Mouse (Mus musculus): ENCODE data around the gene Lrrc37a. TPM values are rescaled to one million over a fixed set of nuclear protein-coding genes. Genes with fewer than 3 reads are reported as not detected.
A peak's percentile ranks its signal among the peaks of the same experiment; 100 is the strongest.
"Not testable (repeated sequence)": the region's sequence is repeated elsewhere in the genome, so short reads cannot be mapped to it uniquely, and the experiment has no call there.

Lrrc37a gene
- total and polyA plus RNA-seq, 3 experiments: not detected

GRCm38 (mm10) chr11:103411981-103412949 is 92.1 kb downstream of the Lrrc37a start, which contains the start of gene Plekhm1:
TSS of gene Plekhm1 (minus strand) at chr11:103412687.
- H3K4me1 ChIP-seq (ENCODE audit: control insufficient read depth, insufficient read depth, low read length): no peaks in the 10 kb centered on the region; the same call in 1 of the 2 replicates
- TF ChIP-seq POLR2A (IDR thresholded peaks at IDR 0.05; ENCODE audit: insufficient read depth, low read depth, low read length) (peak; percentile 79), CTCF (IDR thresholded peaks at IDR 0.05) (no peak)
- peak within 1 kb of the TSS; percentile 95 for H3K4me3 ChIP-seq
- intact Hi-C loops (cut with DNase I): no loop called here
- peak within 1 kb of the TSS; percentile 97 for H3K9ac ChIP-seq (ENCODE audit: low read depth, low read length)
- WGBS: under 1% methylated on average over 67 of the region's 67 CpGs
- peak within 1 kb of the TSS; percentile 96 for H3K27ac ChIP-seq
- no peaks in the 10 kb centered on the region for H3K27me3 ChIP-seq (ENCODE audit: control insufficient read depth, insufficient read depth, low read length)
- DNase-seq: peak; percentile 96 to 97
- H3K79me2 ChIP-seq (replicated peaks; ENCODE audit: control insufficient read depth, insufficient read depth, low read length): peaks cover 6% of the 10 kb centered on the region
- no peaks in the 10 kb centered on the region for H3K36me3 ChIP-seq (ENCODE audit: control insufficient read depth, insufficient read depth, low read length)

GRCm38 (mm10) chr11:103411301-103411700 is 93.1 kb downstream of the Lrrc37a start:
- TF ChIP-seq EP300 (IDR thresholded peaks at IDR 0.05; ENCODE audit: insufficient read depth, low read depth, low read length): no peak
- no peak for TF ChIP-seq CTCF (IDR thresholded peaks at IDR 0.05)
- TF ChIP-seq POLR2A (IDR thresholded peaks at IDR 0.05; ENCODE audit: insufficient read depth, low read depth, low read length): no peak
- no peaks in the 10 kb centered on the region; the same call in 1 of the 2 replicates for H3K4me1 ChIP-seq (ENCODE audit: control insufficient read depth, insufficient read depth, low read length)
- no peaks in the 10 kb centered on the region for H3K27me3 ChIP-seq (ENCODE audit: control insufficient read depth, insufficient read depth, low read length)
- H3K36me3 ChIP-seq (ENCODE audit: control insufficient read depth, insufficient read depth, low read length): no peaks in the 10 kb centered on the region
- H3K9ac ChIP-seq (ENCODE audit: low read depth, low read length): no peak overlapping the region
- H3K4me3 ChIP-seq: no peak overlapping the region
- WGBS: 83% methylated on average over 1 of the region's 1 CpGs
- intact Hi-C loops (cut with DNase I): no loop called here
- H3K27ac ChIP-seq: no peak overlapping the region
- DNase-seq: no peak
- peaks cover 6% of the 10 kb centered on the region for H3K79me2 ChIP-seq (replicated peaks; ENCODE audit: control insufficient read depth, insufficient read depth, low read length)

GRCm38 (mm10) chr11:103408880-103409279 is 95.5 kb downstream of the Lrrc37a start:
- 91% methylated on average over 13 of the region's 13 CpGs for WGBS
- intact Hi-C loops (cut with DNase I): no loop called here
- H3K27me3 ChIP-seq (ENCODE audit: control insufficient read depth, insufficient read depth, low read length): no peaks in the 10 kb centered on the region
- H3K4me1 ChIP-seq (ENCODE audit: control insufficient read depth, insufficient read depth, low read length): no peaks in the 10 kb centered on the region; the same call in none of the 2 replicates
- H3K79me2 ChIP-seq (replicated peaks; ENCODE audit: control insufficient read depth, insufficient read depth, low read length): peaks cover 6% of the 10 kb centered on the region
- H3K4me3 ChIP-seq: no peak overlapping the region
- no peak overlapping the region for H3K9ac ChIP-seq (ENCODE audit: low read depth, low read length)
- DNase-seq: no peak
- no peaks in the 10 kb centered on the region for H3K36me3 ChIP-seq (ENCODE audit: control insufficient read depth, insufficient read depth, low read length)
- H3K27ac ChIP-seq: no peak overlapping the region
- TF ChIP-seq POLR2A (IDR thresholded peaks at IDR 0.05; ENCODE audit: insufficient read depth, low read depth, low read length) (no peak), CTCF (IDR thresholded peaks at IDR 0.05) (no peak), EP300 (IDR thresholded peaks at IDR 0.05; ENCODE audit: insufficient read depth, low read depth, low read length) (no peak)

GRCm38 (mm10) chr11:103407136-103407535 is 97.3 kb downstream of the Lrrc37a start:
- intact Hi-C loops (cut with DNase I): not testable (repeated sequence)

GRCm38 (mm10) chr11:103406551-103406950 is 97.8 kb downstream of the Lrrc37a start:
- Histone ChIP-seq H3K9ac (ENCODE audit: low read depth, low read length) (no peak overlapping the region), H3K36me3 (ENCODE audit: control insufficient read depth, insufficient read depth, low read length) (no peaks in the 10 kb centered on the region), H3K79me2 (replicated peaks; ENCODE audit: control insufficient read depth, insufficient read depth, low read length) (peaks cover 2% of the 10 kb centered on the region; the same call in 1 of the 2 replicates), H3K4me1 (ENCODE audit: control insufficient read depth, insufficient read depth, low read length) (no peaks in the 10 kb centered on the region; the same call in none of the 2 replicates), H3K27ac (no peak overlapping the region), H3K4me3 (no peak overlapping the region), H3K27me3 (ENCODE audit: control insufficient read depth, insufficient read depth, low read length) (no peaks in the 10 kb centered on the region)
- intact Hi-C loops (cut with DNase I): no loop called here
- WGBS: 55% methylated on average over 7 of the region's 7 CpGs
- no peak for TF ChIP-seq EP300 (IDR thresholded peaks at IDR 0.05; ENCODE audit: insufficient read depth, low read depth, low read length)
- no peak for TF ChIP-seq CTCF (IDR thresholded peaks at IDR 0.05)
- no peak for TF ChIP-seq POLR2A (IDR thresholded peaks at IDR 0.05; ENCODE audit: insufficient read depth, low read depth, low read length)
- peak; percentile 33 to 36 for DNase-seq

More at GRCm38 (mm10) chr11:103407136-103407535, 97.3 kb downstream of the Lrrc37a start:
- DNase-seq; H3K27me3 ChIP-seq (ENCODE audit: control insufficient read depth, insufficient read depth, low read length); H3K79me2 ChIP-seq (replicated peaks; ENCODE audit: control insufficient read depth, insufficient read depth, low read length); H3K27ac ChIP-seq; H3K4me1 ChIP-seq (ENCODE audit: control insufficient read depth, insufficient read depth, low read length); H3K4me3 ChIP-seq; H3K36me3 ChIP-seq (ENCODE audit: control insufficient read depth, insufficient read depth, low read length); H3K9ac ChIP-seq (ENCODE audit: low read depth, low read length): not testable (repeated sequence)
- WGBS: 56% methylated on average over 5 of the region's 5 CpGs

GRCm38 (mm10) chr11:103405814-103406213 is 98.6 kb downstream of the Lrrc37a start:
- 76% methylated on average over 1 of the region's 1 CpGs for whole genome bisulfite sequencing

More at GRCm38 (mm10) chr11:103405814-103406213, 98.6 kb downstream of the Lrrc37a start:
- Histone ChIP-seq H3K9ac (ENCODE audit: low read depth, low read length) (no peak overlapping the region), H3K4me3 (no peak overlapping the region), H3K4me1 (ENCODE audit: control insufficient read depth, insufficient read depth, low read length) (no peaks in the 10 kb centered on the region; the same call in 1 of the 2 replicates), H3K36me3 (ENCODE audit: control insufficient read depth, insufficient read depth, low read length) (no peaks in the 10 kb centered on the region), H3K27ac (no peak overlapping the region), H3K27me3 (ENCODE audit: control insufficient read depth, insufficient read depth, low read length) (no peaks in the 10 kb centered on the region), H3K79me2 (replicated peaks; ENCODE audit: control insufficient read depth, insufficient read depth, low read length) (peaks cover 2% of the 10 kb centered on the region; the same call in 1 of the 2 replicates)
- no peak for DNase-seq
- intact Hi-C loops (cut with DNase I): no loop called here
- TF ChIP-seq CTCF (IDR thresholded peaks at IDR 0.05): no peak
- no peak for TF ChIP-seq POLR2A (IDR thresholded peaks at IDR 0.05; ENCODE audit: insufficient read depth, low read depth, low read length)
- TF ChIP-seq EP300 (IDR thresholded peaks at IDR 0.05; ENCODE audit: insufficient read depth, low read depth, low read length): no peak
